Mouse (Mus musculus) kidney, embryonic 14.5 days (tissue): Measurements from ENCODE around the gene Prdm2. TPM values are rescaled to one million over a fixed set of nuclear protein-coding genes. Genes with fewer than 3 reads are reported as not detected.
A peak's percentile ranks its signal among the peaks of the same experiment; 100 is the strongest.

ENCODE experiments used
- ATAC-seq: fragments of 200-750 bp; cut with Nextera tagmentation; 2 replicates; pipeline ENCODE4 v1.8.0; 2017; ENCODE audit warnings: moderate number of reproducible peaks, mild to moderate bottlenecking, moderate TSS enrichment, moderate library complexity; ENCODE audit not compliant: low FRiP score, low TSS enrichment
- H3K27ac ChIP-seq: fragments of 300-500 bp; sonication (generic); 2 replicates; pipeline ENCODE4 v1.5.1; 2014; ENCODE audit warnings: low read depth, mild to moderate bottlenecking, low read length, moderate library complexity, mixed read lengths
- H3K27me3 ChIP-seq: fragments of 300-500 bp; sonication (generic); 2 replicates; pipeline ENCODE4 v1.6.1; 2014; ENCODE audit warnings: mild to moderate bottlenecking, low read length; ENCODE audit not compliant: control insufficient read depth, insufficient read depth
- H3K36me3 ChIP-seq: fragments of 300-500 bp; sonication (generic); 2 replicates; pipeline ENCODE4 v1.6.1; 2014; ENCODE audit warnings: low read length, mixed read lengths; ENCODE audit not compliant: control insufficient read depth, insufficient read depth
- H3K4me1 ChIP-seq: fragments of 300-500 bp; sonication (generic); 2 replicates; pipeline ENCODE4 v1.6.1; 2014; ENCODE audit warnings: low read length, mixed read lengths; ENCODE audit not compliant: control insufficient read depth, insufficient read depth
- H3K4me2 ChIP-seq: fragments of 300-500 bp; sonication (generic); replicated peaks from 2 replicates; pipeline ENCODE4 v1.6.1; 2014; ENCODE audit warnings: low read depth, mild to moderate bottlenecking, low read length
- H3K4me3 ChIP-seq: fragments of 300-500 bp; sonication (generic); 2 replicates; pipeline ENCODE4 v1.5.1; 2014; ENCODE audit warnings: mild to moderate bottlenecking, low read length
- H3K9ac ChIP-seq: fragments of 300-500 bp; sonication (generic); 2 replicates; pipeline ENCODE4 v1.6.1; 2014; ENCODE audit warnings: low read depth, mild to moderate bottlenecking, low read length, moderate library complexity
- H3K9me3 ChIP-seq: fragments of 300-500 bp; sonication (generic); 2 replicates; pipeline ENCODE4 v1.6.1; 2016; ENCODE audit warnings: low read length; ENCODE audit not compliant: control insufficient read depth
- WGBS: fragments of 180-500 bp; shearing (Covaris S2); extraction: QIAGEN DNeasy Blood & Tissue Kit; methylation state at CpG from one replicate; pipeline ENCODE4 v1.1.7; 2014; 5-methylcytosine and 5-hydroxymethylcytosine counted together
- polyA plus RNA-seq: library from polyadenylated mRNA; unstranded; fragments of >200 nt; fragmentation: Nextera tagmentation; extraction: Ambion mirVana; gene quantifications from 2 replicates; pipeline ENCODE4 v1.2.1, GENCODE M21; 2014

Prdm2 gene
- polyA plus RNA-seq, 1 experiment from 2014 or later = 15.8 TPM

DNA sequence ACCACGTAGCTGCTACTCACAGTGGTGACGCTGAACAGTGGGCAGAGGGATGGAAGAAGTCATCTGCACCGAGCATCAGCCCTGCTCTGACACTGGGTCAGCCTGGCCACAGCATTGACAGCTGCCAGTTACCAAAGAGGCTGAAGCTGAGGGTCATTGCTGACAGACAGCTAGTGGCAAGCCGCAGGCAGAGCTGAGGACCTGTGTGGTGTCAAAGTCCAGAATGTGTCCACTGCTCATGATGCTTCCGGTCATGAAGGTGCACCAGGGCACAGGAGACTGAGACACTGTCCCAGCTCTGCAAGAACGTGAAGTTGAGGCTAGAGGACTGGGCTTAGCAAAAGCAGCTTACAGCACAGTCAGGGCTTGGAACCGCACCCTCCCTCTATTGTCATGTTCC lies 4.4 kb upstream of the Prdm2 start:
- no peak overlapping the region for H3K9ac ChIP-seq
- no peaks in the 10 kb centered on the region for H3K9me3 ChIP-seq
- H3K36me3 ChIP-seq = no peaks in the 10 kb centered on the region
- ATAC-seq = no peak
- H3K4me2 ChIP-seq = no peak overlapping the region
- no peaks in the 10 kb centered on the region for H3K27me3 ChIP-seq
- no peak overlapping the region for H3K4me3 ChIP-seq
- WGBS = 82% methylated on average over 7 of the region's 7 CpGs
- H3K4me1 ChIP-seq = peaks cover 5% of the 10 kb centered on the region; the same call in 1 of the 2 replicates
- H3K27ac ChIP-seq = no peak overlapping the region

DNA sequence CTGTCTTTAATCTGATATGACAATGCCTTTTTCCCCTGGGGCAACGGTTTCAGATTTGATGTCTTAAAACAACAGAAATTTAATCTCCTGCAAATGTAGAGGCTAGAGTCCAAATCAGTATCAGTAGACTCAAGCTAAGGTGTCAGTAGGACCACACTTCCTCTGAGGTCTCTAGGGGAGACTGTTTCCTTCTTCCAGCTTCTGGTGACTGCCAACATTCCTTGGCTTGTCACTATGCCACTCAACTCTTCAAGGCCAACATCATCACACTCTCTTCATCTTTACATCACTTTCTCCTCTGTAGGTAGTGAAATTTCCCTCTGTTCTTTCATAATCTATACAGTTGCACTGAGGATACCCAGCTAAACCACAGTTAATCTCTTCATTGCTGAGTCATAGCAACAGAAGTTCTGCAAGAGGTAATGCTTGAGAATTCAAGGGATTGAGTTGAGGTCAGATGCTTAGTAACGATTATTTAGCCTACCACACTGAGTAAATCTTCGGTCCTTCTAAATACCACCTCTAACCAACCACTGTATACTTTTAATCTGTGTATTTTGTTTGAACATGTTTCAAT lies 1.5 kb upstream of the Prdm2 start:
- H3K4me2 ChIP-seq = no peak overlapping the region
- no peak overlapping the region for H3K4me3 ChIP-seq
- H3K27me3 ChIP-seq = no peaks in the 10 kb centered on the region
- no peaks in the 10 kb centered on the region for H3K36me3 ChIP-seq
- no peak for ATAC-seq
- no peak overlapping the region for H3K9ac ChIP-seq
- no peak overlapping the region for H3K27ac ChIP-seq
- no peaks in the 10 kb centered on the region for H3K9me3 ChIP-seq
- H3K4me1 ChIP-seq = peaks cover 8% of the 10 kb centered on the region
- 79% methylated on average over 3 of the region's 3 CpGs for WGBS

DNA sequence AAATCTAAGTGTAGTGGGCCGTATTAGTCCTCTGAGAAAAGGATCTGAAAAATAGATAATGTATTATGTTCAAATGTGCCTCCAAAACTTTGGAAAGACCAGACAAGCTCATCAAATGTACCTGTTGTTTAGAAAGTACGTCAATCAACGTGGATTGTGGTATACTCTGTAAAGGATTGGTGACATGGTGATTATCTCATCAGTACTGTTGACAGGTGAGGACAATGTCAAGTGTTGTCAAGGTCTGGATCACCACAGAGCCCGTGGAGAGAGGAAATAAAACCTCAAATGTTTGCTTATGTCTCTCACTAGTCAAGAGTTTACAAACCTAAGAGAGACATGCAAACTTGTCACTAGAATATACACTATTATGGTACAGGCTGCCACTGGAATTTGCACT lies 776 bp upstream of the Prdm2 start:
- Histone ChIP-seq H3K4me2 (no peak overlapping the region), H3K27ac (no peak overlapping the region), H3K4me1 (peaks cover 8% of the 10 kb centered on the region), H3K9ac (no peak overlapping the region), H3K36me3 (no peaks in the 10 kb centered on the region), H3K4me3 (no peak overlapping the region), H3K9me3 (no peaks in the 10 kb centered on the region), H3K27me3 (no peaks in the 10 kb centered on the region)
- 87% methylated on average over 4 of the region's 4 CpGs for WGBS
- ATAC-seq = no peak

DNA sequence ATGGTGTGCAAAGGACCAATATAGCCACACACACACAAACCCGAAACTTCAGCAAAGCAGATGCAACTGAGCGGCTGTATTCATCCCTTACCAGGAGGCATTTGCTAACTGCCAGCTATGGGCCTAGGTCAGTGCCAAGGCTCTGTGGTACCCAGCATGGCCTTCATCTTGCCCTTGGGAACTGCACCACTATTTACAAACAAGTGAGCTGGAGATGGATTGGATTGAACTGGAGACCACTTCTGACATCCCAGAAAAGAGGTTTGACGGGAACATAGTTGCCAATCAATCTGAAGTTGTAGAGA lies 332 bp upstream of the Prdm2 start:
- WGBS = 95% methylated on average over 3 of the region's 3 CpGs
- H3K4me3 ChIP-seq = peak overlapping the region; percentile 87
- 0 out of 2 replicates have a peak, but pooled peaks have one; percentile 5 for ATAC-seq
- no peak overlapping the region for H3K27ac ChIP-seq
- peak overlapping the region; percentile 86 for H3K4me2 ChIP-seq
- no peaks in the 10 kb centered on the region for H3K27me3 ChIP-seq
- peak overlapping the region; percentile 97; the same call in 1 of the 2 replicates for H3K9ac ChIP-seq
- H3K36me3 ChIP-seq = no peaks in the 10 kb centered on the region
- peaks cover 8% of the 10 kb centered on the region for H3K4me1 ChIP-seq
- no peaks in the 10 kb centered on the region for H3K9me3 ChIP-seq

DNA sequence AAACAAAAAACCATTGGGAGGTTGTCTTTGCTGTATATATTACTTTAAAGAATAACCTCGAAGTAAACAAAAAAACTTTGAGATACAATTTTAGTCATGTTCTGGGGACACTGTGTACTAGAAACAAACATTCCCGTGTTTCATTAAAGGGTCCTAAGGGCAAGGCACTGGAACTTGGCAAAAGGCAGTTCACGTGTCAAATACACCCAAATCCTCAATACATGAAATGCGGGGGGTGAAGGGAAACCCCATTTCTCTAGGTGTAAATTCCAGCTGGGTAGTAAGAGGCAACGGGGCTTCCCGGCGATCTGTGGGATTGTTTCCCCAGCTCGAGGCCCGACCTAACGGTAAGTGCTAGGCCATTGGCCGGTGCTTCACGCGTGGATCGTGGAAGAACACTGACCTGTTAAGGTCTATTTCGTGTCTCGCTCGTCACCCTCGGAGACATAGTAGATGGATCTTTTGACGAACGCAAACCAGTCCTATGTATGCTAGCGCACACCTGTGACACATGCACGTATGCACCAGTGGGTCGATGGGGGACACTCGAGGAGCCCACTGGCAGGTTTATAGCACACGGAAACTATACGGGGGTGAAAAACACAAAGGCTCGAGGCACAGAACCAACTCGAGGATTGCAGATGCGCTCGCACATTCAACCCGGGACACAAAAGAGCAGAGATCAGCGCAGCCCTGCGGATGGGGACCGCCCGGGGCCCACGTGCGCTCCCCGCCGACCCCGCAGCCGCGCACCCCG lies 1.0 kb downstream of the Prdm2 start:
- H3K36me3 ChIP-seq = no peaks in the 10 kb centered on the region
- H3K27me3 ChIP-seq = no peaks in the 10 kb centered on the region
- peak overlapping the region; percentile 84 for H3K27ac ChIP-seq
- peak; percentile 65 for ATAC-seq
- H3K4me2 ChIP-seq = peak overlapping the region; percentile 86
- WGBS = 7% methylated on average over 43 of the region's 43 CpGs
- H3K9ac ChIP-seq = peak overlapping the region; percentile 97
- no peaks in the 10 kb centered on the region for H3K9me3 ChIP-seq
- peak overlapping the region; percentile 87 for H3K4me3 ChIP-seq
- H3K4me1 ChIP-seq = peaks cover 8% of the 10 kb centered on the region

DNA sequence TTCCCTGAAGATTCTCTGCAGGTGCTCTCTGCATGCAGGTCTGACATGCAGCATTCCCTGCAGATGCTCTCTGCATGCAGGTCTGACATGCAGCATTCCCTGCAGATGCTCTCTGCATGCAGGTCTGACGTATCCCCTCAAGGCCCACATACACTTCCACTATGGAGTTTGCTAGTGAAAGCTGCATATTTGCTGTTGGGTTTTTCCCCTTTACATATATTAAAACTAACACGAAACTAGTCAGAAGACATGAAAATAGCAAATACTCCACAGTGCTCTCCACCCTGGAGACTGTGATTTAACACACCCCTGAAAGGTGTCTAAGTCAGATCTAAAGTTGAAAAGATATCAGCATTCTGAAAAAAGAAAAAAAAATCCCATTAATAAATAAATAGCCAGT lies 2.8 kb downstream of the Prdm2 start:
- Histone ChIP-seq H3K27me3 (no peaks in the 10 kb centered on the region), H3K36me3 (no peaks in the 10 kb centered on the region), H3K4me1 (peaks cover 8% of the 10 kb centered on the region), H3K9me3 (no peaks in the 10 kb centered on the region), H3K4me2 (no peak overlapping the region), H3K4me3 (no peak overlapping the region), H3K9ac (no peak overlapping the region), H3K27ac (no peak overlapping the region)
- ATAC-seq = no peak
- WGBS = 82% methylated on average over 2 of the region's 2 CpGs

DNA sequence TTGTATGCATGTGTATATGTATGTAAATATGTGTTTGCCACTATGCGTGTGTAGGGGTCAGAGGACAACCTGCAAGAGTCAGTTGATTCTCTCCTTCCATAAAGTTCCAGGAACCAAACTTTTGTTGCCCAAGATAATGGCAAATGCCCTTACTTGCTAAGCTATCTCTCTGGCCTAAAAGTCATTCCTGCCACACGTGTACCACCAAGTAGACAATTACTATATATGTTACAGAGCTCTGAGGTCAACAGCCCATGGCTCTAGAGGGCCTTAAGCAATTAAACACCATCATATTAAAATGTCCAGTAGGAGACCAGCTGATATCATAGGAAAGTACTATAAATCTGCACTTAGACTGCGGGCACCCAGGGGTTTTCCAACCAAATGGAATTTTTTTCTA lies 10.1 kb downstream of the Prdm2 start:
- Histone ChIP-seq H3K27ac (no peak overlapping the region), H3K4me1 (no peaks in the 10 kb centered on the region), H3K9me3 (no peaks in the 10 kb centered on the region), H3K4me3 (no peak overlapping the region), H3K9ac (no peak overlapping the region), H3K36me3 (no peaks in the 10 kb centered on the region), H3K4me2 (no peak overlapping the region), H3K27me3 (no peaks in the 10 kb centered on the region)
- ATAC-seq = no peak
- WGBS = 63% methylated on average over 3 of the region's 3 CpGs

DNA sequence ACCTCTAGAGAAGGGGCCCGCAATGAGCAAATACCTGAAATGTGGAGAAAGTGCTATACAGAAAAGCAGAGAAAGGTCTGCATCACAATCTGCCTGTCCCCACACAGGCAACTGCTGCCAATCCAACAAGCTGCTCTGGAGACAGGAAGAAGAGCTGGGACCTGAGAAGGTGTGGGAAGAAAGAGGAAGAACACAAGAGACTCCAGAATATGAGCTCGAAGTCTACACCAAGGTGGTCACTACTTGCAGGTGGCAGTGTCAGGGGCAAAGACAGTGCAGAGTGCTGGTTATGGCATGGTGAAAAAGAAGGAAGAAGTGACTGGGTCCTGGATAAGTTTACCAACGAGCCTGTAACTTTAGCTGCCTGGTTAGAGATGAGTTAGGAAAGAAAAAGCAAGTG lies 14.4 kb downstream of the Prdm2 start:
- no peaks in the 10 kb centered on the region for H3K9me3 ChIP-seq
- no peak overlapping the region for H3K27ac ChIP-seq
- no peaks in the 10 kb centered on the region for H3K4me1 ChIP-seq
- H3K9ac ChIP-seq = no peak overlapping the region
- H3K27me3 ChIP-seq = no peaks in the 10 kb centered on the region
- no peaks in the 10 kb centered on the region for H3K36me3 ChIP-seq
- H3K4me2 ChIP-seq = no peak overlapping the region
- 66% methylated on average over 3 of the region's 3 CpGs for WGBS
- no peak for ATAC-seq
- H3K4me3 ChIP-seq = no peak overlapping the region

DNA sequence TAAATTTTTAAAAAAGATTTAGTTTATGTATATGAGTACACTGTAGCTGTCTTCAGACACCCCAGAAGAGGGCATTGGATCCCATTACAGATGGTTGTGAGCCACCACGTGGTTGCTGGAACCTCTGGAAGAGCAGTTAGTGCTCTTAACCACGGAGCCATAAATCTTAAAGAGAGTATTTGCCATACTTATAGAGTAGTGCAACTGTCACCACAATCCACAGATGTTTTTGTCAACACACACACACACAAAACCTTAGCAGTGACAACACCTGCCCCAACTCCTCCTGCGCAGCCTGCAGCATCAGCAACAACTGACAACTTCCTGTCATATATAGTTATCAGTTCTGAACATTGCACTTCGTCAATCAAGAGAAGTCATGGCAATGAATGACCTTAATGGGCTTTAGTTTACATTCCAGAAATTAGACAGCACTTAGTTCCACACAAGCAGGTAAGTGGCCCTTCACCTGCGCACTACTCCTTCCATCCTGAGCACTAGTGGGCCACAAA lies 14.9 kb downstream of the Prdm2 start:
- no peak overlapping the region for H3K4me2 ChIP-seq
- no peak overlapping the region for H3K9ac ChIP-seq
- ATAC-seq = no peak
- no peak overlapping the region for H3K27ac ChIP-seq
- no peak overlapping the region for H3K4me3 ChIP-seq
- no peaks in the 10 kb centered on the region for H3K9me3 ChIP-seq
- 77% methylated on average over 5 of the region's 5 CpGs for WGBS
- no peaks in the 10 kb centered on the region for H3K27me3 ChIP-seq
- H3K36me3 ChIP-seq = no peaks in the 10 kb centered on the region
- H3K4me1 ChIP-seq = no peaks in the 10 kb centered on the region
